In genomic region chr6:39903845-39904244, GRCm38 (mm10) we compare ENCODE assay signal across 11 mouse cellular contexts. TPM values are rescaled to one million over a fixed set of nuclear protein-coding genes. Genes with fewer than 3 reads are reported as not detected.
DNase-seq lines count a peak whose midpoint lies in the region; ATAC-seq and TF ChIP-seq lines count a peak whose summit lies in the region.
"Had no signal": no experiment of that assay in that cellular context is flagged by ENCODE, and none has a peak within 500 bp of the region (broad histone marks: within the 10 kb centered on the region; RNA-seq: fewer than 3 reads in every experiment).

No protein-coding gene starts in this region.

- DNase-seq in midbrain, embryonic 11.5 days (ENCODE audit: low spot score, missing footprints), result no peak
- DNase-seq in hindbrain, postnatal 0 days (ENCODE audit: low spot score), result peak; percentile 14
- peak; percentile 40 to 81 for DNase-seq in left cerebral cortex, postnatal 10 days (ENCODE audit: extremely low spot score in 1 of 2, low spot score in 2 of 2)
- peak; percentile 80 for DNase-seq in right cerebral cortex, postnatal 25 days
- DNase-seq in spleen, postnatal 10 days (ENCODE audit: low spot score in 2 of 2), result no peak
- no peak for DNase-seq in thymus, postnatal 0 days (ENCODE audit: low spot score)
- DNase-seq in lung, postnatal 10 days, result no peak
- DNase-seq: thymus, adult 18-20 months had no signal

- no peaks in the 10 kb centered on the region for H3K36me3 ChIP-seq in midbrain, embryonic 13.5 days
- H3K36me3 ChIP-seq in midbrain, embryonic 11.5 days (ENCODE audit: control insufficient read depth, insufficient read depth, low read length), result no peaks in the 10 kb centered on the region
- H3K36me3 ChIP-seq in hindbrain, postnatal 0 days (ENCODE audit: insufficient read depth, low read length), result no peaks in the 10 kb centered on the region
- H3K36me3 ChIP-seq: liver, embryonic 12.5 days had no signal

- no peak overlapping the region for H3K4me2 ChIP-seq in midbrain, embryonic 13.5 days (replicated peaks)
- no peak overlapping the region for H3K4me2 ChIP-seq in midbrain, embryonic 11.5 days
- H3K4me2 ChIP-seq in hindbrain, postnatal 0 days (ENCODE audit: low read depth, low read length), result no peak overlapping the region
- H3K4me2 ChIP-seq: liver, embryonic 12.5 days had no signal

- H3K4me1 ChIP-seq in midbrain, embryonic 13.5 days (replicated peaks), result peaks cover 26% of the 10 kb centered on the region
- no peaks in the 10 kb centered on the region for H3K4me1 ChIP-seq in midbrain, embryonic 11.5 days (ENCODE audit: control insufficient read depth, insufficient read depth, low read length)
- 0 out of 2 replicates have a peak, but pooled peaks cover 4% of the 10 kb centered on the region for H3K4me1 ChIP-seq in hindbrain, postnatal 0 days (ENCODE audit: insufficient read depth, low read length)
- H3K4me1 ChIP-seq: liver, embryonic 12.5 days had no signal

- no peak for TF ChIP-seq CTCF in hindbrain, postnatal 0 days (IDR thresholded peaks at IDR 0.05; ENCODE audit: low read depth)

- H3K4me3 ChIP-seq in midbrain, embryonic 13.5 days (replicated peaks), result no peak overlapping the region
- H3K4me3 ChIP-seq in midbrain, embryonic 11.5 days (ENCODE audit: low read depth, low read length), result no peak overlapping the region
- no peak overlapping the region for H3K4me3 ChIP-seq in hindbrain, postnatal 0 days (ENCODE audit: low read length)
- H3K4me3 ChIP-seq: liver, embryonic 12.5 days had no signal

- peak; percentile 63; the same call in 1 of the 2 replicates for ATAC-seq in midbrain, embryonic 13.5 days
- no peak for ATAC-seq in midbrain, embryonic 11.5 days (ENCODE audit: low FRiP score)
- 0 out of 2 replicates have a peak, but pooled peaks have one; percentile 24 for ATAC-seq in hindbrain, postnatal 0 days
- ATAC-seq: liver, embryonic 12.5 days had no signal

- peak overlapping the region; percentile 27; the same call in 1 of the 2 replicates for H3K27ac ChIP-seq in midbrain, embryonic 13.5 days
- no peak overlapping the region for H3K27ac ChIP-seq in midbrain, embryonic 11.5 days (ENCODE audit: low read depth, low read length)
- no peak overlapping the region for H3K27ac ChIP-seq in hindbrain, postnatal 0 days
- H3K27ac ChIP-seq: liver, embryonic 12.5 days had no signal

- WGBS in midbrain, embryonic 13.5 days, result 62% methylated on average over 11 of the region's 11 CpGs
- 74% methylated on average over 11 of the region's 11 CpGs for WGBS in midbrain, embryonic 11.5 days
- 46% methylated on average over 11 of the region's 11 CpGs for WGBS in hindbrain, postnatal 0 days

- H3K9ac ChIP-seq in midbrain, embryonic 13.5 days (replicated peaks), result no peak overlapping the region
- no peak overlapping the region for H3K9ac ChIP-seq in midbrain, embryonic 11.5 days (ENCODE audit: low read length)
- no peak overlapping the region for H3K9ac ChIP-seq in hindbrain, postnatal 0 days (replicated peaks; ENCODE audit: low read length)
- H3K9ac ChIP-seq: liver, embryonic 12.5 days had no signal

- no peaks in the 10 kb centered on the region for H3K27me3 ChIP-seq in midbrain, embryonic 13.5 days
- no peaks in the 10 kb centered on the region for H3K27me3 ChIP-seq in midbrain, embryonic 11.5 days (ENCODE audit: control insufficient read depth, insufficient read depth, low read length)
- H3K27me3 ChIP-seq in hindbrain, postnatal 0 days (ENCODE audit: insufficient read depth, low read length), result no peaks in the 10 kb centered on the region
- H3K27me3 ChIP-seq: liver, embryonic 12.5 days had no signal

- no peaks in the 10 kb centered on the region for H3K9me3 ChIP-seq in midbrain, embryonic 13.5 days
- H3K9me3 ChIP-seq in midbrain, embryonic 11.5 days (ENCODE audit: control insufficient read depth, low read length), result no peaks in the 10 kb centered on the region
- no peaks in the 10 kb centered on the region for H3K9me3 ChIP-seq in hindbrain, postnatal 0 days (ENCODE audit: low read length)
- H3K9me3 ChIP-seq: liver, embryonic 12.5 days had no signal

- intact Hi-C loops in left cerebral cortex, postnatal 10 days (cut with DNase I), result no loop called here

RNA-seq across cellular contexts. Expression of gene Tmem178b, which starts 30.8 kb away (rescaled TPM):
- 29.8 and 29.9 TPM in 2 replicates for polyA plus RNA-seq in midbrain, embryonic 13.5 days (2015; fragmentation: Nextera tagmentation; extraction: Ambion mirVana)
- 7.1 and 9.0 TPM in 2 replicates for polyA plus RNA-seq in midbrain, embryonic 11.5 days (2014; fragmentation: Nextera tagmentation; extraction: Ambion mirVana)
- 127 and 146 TPM in 2 replicates for total RNA-seq in hindbrain, postnatal 0 days (2014; rRNA removed)
- 29.8 and 31.4 TPM in 2 replicates for polyA plus RNA-seq in hindbrain, postnatal 0 days (2015; fragmentation: Nextera tagmentation; extraction: Ambion mirVana)
- total RNA-seq in left cerebral cortex, postnatal 10 days (2021), result 100 to 1,000 TPM; 408 to 421 TPM
- 0.08 TPM in 1 of 2 replicates, not detected in the other for polyA plus RNA-seq in thymus, postnatal 0 days (2015; fragmentation: Nextera tagmentation; extraction: Ambion mirVana)
- total RNA-seq: megakaryocyte, adult 5-6 weeks had no signal
- polyA plus RNA-seq: liver, embryonic 12.5 days had no signal

Comparison
In these comparisons a context has a peak if more than half of its experiments do, and no peak if none do; other contexts are left out.
1. DNase-seq: peak in hindbrain, postnatal 0 days (single experiment), left cerebral cortex, postnatal 10 days (2 of 2) and right cerebral cortex, postnatal 25 days (single experiment); none in midbrain, embryonic 11.5 days (single experiment), spleen, postnatal 10 days (0 of 2), thymus, postnatal 0 days (single experiment) and lung, postnatal 10 days (single experiment).